Mouse (Mus musculus) hindbrain, embryonic 14.5 days (tissue): Measurements from ENCODE around the gene Etl4. TPM values are rescaled to one million over a fixed set of nuclear protein-coding genes. Genes with fewer than 3 reads are reported as not detected.
A peak's percentile ranks its signal among the peaks of the same experiment; 100 is the strongest.

Experiments used
- ATAC-seq: fragments of 200-750 bp; cut with Nextera tagmentation; 2 replicates; pipeline ENCODE4 v1.8.0; 2017; ENCODE audit warnings: moderate number of reproducible peaks, mild to moderate bottlenecking, moderate TSS enrichment, moderate library complexity; ENCODE audit not compliant: low FRiP score
- DNase-seq: peaks from one replicate; pipeline ENCODE4 v3.0.0-alpha.2; 2015; ENCODE audit warnings: low spot score
- H3K27ac ChIP-seq: fragments of 300-500 bp; sonication (generic); 2 replicates; pipeline ENCODE4 v1.5.1; 2014; ENCODE audit warnings: mild to moderate bottlenecking, moderate library complexity
- H3K27me3 ChIP-seq: fragments of 300-500 bp; sonication (generic); 2 replicates; pipeline ENCODE4 v1.6.1; 2014; ENCODE audit warnings: mild to moderate bottlenecking, low read length, mixed read lengths; ENCODE audit not compliant: control insufficient read depth, insufficient read depth
- H3K36me3 ChIP-seq: fragments of 300-500 bp; sonication (generic); replicated peaks from 2 replicates; pipeline ENCODE4 v1.6.1; 2014; ENCODE audit not compliant: control insufficient read depth, insufficient read depth
- H3K4me1 ChIP-seq: fragments of 300-500 bp; sonication (generic); replicated peaks from 2 replicates; pipeline ENCODE4 v1.6.1; 2014; ENCODE audit warnings: antibody characterized with exemption, low read length, mixed read lengths; ENCODE audit not compliant: control insufficient read depth, insufficient read depth
- H3K4me2 ChIP-seq: fragments of 300-500 bp; sonication (generic); replicated peaks from 2 replicates; pipeline ENCODE4 v1.6.1; 2014; ENCODE audit warnings: mild to moderate bottlenecking, moderate library complexity
- H3K4me3 ChIP-seq: fragments of 300-500 bp; sonication (generic); replicated peaks from 2 replicates; pipeline ENCODE4 v1.5.1; 2014; ENCODE audit warnings: mild to moderate bottlenecking, low read length
- H3K9ac ChIP-seq: fragments of 300-500 bp; sonication (generic); 2 replicates; pipeline ENCODE4 v1.6.1; 2014
- H3K9me3 ChIP-seq: fragments of 300-500 bp; sonication (generic); 2 replicates; pipeline ENCODE4 v1.6.1; 2016; ENCODE audit warnings: low read length; ENCODE audit not compliant: control insufficient read depth
- WGBS: fragments of 180-500 bp; shearing (Covaris S2); extraction: QIAGEN DNeasy Blood & Tissue Kit; methylation state at CpG from one replicate; pipeline ENCODE4 v1.1.7; 2014; 5-methylcytosine and 5-hydroxymethylcytosine counted together
- polyA plus RNA-seq: library from polyadenylated mRNA; unstranded; fragments of >200 nt; fragmentation: Nextera tagmentation; extraction: Ambion mirVana; gene quantifications from 2 replicates; pipeline ENCODE4 v1.2.1, GENCODE M21; 2014

Gene Etl4
- polyA plus RNA-seq, 1 experiment from 2014 or later: 5.9 TPM

DNA sequence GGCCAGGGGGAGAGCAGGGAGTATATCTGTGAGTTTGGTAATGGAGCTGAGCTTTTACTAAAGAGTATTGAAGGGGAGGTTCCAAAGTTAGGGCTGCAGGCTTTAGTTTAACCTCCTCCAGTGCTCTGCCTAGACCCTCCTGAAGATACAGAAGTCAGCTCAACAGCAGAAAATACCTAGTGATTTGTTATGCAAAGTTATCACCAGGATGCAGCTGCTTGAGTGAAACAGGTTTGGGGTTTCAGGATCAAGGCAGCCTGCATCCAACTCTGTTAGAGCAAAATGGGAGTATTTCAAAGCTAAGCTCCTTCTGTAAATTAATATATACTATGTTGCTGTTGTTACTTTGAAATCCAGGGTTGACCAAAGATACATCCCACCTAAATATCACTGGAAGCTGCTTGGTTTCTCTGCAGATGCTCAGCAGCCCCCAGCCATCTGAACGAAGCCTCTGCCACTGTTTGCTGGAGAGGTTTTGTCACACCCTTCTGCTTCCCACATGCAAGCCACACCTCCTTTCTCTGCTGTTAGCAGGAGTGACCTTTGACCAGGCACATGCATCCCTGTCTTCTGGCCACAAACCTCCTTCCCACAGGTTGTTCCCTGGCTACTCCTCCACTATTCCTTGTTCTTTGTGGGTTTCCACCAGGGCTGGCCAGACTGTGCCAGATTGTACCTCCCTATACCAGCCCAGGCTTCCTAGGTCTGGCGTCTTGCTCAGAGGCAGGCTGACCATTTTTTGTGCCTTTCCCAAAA, 814.6 kb downstream of the Etl4 start:
- Histone ChIP-seq H3K4me2 (no peak overlapping the region), H3K9me3 (no peaks in the 10 kb centered on the region), H3K36me3 (no peaks in the 10 kb centered on the region), H3K27me3 (no peaks in the 10 kb centered on the region), H3K27ac (no peak overlapping the region), H3K4me3 (no peak overlapping the region), H3K9ac (no peak overlapping the region), H3K4me1 (no peaks in the 10 kb centered on the region)
- WGBS: 32% methylated on average over 2 of the region's 2 CpGs
- ATAC-seq (no peak), DNase-seq (no peak)

DNA sequence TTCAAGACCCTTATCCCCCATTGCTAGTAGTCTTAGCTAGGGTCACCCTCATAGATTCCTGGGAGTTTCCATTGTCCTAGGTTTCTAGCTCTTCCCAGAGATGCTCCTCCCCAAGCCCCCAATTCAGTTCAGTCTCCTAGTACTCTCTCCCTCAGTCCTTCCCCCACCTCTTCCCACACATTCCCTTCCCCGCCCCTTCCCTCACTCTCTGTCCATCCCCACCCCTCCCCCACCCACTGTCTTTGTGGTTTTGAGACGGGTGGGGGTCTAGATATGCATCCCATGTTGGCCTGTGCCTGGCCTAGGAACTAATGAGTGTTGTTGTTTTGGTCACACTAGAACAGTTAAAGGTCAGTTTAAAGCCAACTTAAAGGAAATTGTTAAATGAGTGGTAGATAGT, 817.4 kb downstream of the Etl4 start:
- Histone ChIP-seq H3K27me3 (no peaks in the 10 kb centered on the region), H3K27ac (no peak overlapping the region), H3K9ac (no peak overlapping the region), H3K36me3 (no peaks in the 10 kb centered on the region), H3K4me1 (no peaks in the 10 kb centered on the region), H3K4me2 (no peak overlapping the region), H3K4me3 (no peak overlapping the region), H3K9me3 (no peaks in the 10 kb centered on the region)
- no peak for DNase-seq
- no peak for ATAC-seq
- 75% methylated on average over 2 of the region's 2 CpGs for WGBS

DNA sequence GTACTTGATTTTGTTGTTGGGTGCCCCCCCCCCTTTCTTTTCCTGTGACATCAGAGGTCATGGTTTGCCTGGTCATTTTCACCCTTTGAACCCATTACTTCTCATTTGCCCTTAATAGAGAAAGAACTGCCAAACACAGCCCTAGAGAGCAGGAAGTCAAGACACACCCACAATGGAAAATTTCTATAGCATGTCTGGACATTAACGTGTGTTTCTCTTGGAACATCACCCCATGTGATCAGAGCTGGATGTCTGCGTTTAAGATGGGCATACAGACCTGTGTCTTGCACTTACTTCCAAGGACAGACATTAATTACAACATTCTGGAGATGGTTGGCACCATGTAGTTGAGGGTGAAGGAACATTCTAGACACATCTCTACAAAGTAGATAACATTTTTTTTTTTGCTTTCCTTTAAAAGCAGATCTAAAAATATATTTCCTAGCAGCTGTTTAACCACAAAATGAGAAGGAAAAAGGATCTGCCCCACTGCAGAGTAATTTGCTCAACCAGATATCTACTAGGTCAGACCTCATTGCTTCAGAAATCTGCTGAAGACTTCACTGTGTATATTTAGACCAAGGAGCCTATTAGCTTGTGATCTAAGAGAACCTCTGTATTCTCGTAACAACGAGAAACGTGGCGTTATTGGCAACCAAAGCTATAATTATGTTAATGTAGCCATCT, 818.3 kb downstream of the Etl4 start:
- no peak overlapping the region for H3K9ac ChIP-seq
- no peak overlapping the region for H3K4me2 ChIP-seq
- no peaks in the 10 kb centered on the region for H3K4me1 ChIP-seq
- WGBS: 87% methylated on average over 6 of the region's 6 CpGs
- H3K36me3 ChIP-seq: no peaks in the 10 kb centered on the region
- DNase-seq: no peak
- H3K4me3 ChIP-seq: no peak overlapping the region
- H3K9me3 ChIP-seq: no peaks in the 10 kb centered on the region
- H3K27ac ChIP-seq: no peak overlapping the region
- ATAC-seq: no peak
- H3K27me3 ChIP-seq: no peaks in the 10 kb centered on the region

DNA sequence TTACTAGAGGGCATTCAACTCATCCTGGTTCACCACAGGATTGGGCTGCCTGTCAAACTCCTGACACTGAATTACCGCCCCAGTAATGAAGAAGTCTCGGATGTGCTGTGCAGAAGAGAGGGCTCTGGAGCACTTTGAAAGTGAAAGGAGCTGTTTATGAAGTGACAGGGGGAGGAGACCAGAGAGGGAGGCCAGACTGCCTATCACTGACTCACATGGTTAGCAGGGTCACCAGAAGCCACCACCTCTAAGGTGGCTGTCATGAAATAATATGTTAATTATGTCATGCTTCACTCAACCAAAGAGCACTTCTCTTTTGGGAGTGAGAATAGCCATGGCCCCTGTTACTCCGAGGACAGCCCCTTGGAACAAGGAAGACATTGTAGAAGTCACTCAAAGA, 825.9 kb downstream of the Etl4 start:
- ATAC-seq: no peak
- no peak for DNase-seq
- Histone ChIP-seq H3K9me3 (no peaks in the 10 kb centered on the region), H3K36me3 (no peaks in the 10 kb centered on the region), H3K4me3 (no peak overlapping the region), H3K9ac (no peak overlapping the region), H3K27ac (no peak overlapping the region), H3K4me2 (no peak overlapping the region), H3K27me3 (no peaks in the 10 kb centered on the region), H3K4me1 (no peaks in the 10 kb centered on the region)
- WGBS: 37% methylated on average over 3 of the region's 3 CpGs

GRCm38 (mm10) chr2:20736324-20737015, 826.9 kb downstream of the Etl4 start:
- 84% methylated on average over 7 of the region's 7 CpGs for WGBS
- no peak for DNase-seq
- Histone ChIP-seq H3K4me3 (no peak overlapping the region), H3K27ac (no peak overlapping the region), H3K9ac (no peak overlapping the region), H3K4me1 (no peaks in the 10 kb centered on the region), H3K27me3 (no peaks in the 10 kb centered on the region), H3K4me2 (no peak overlapping the region), H3K9me3 (no peaks in the 10 kb centered on the region), H3K36me3 (no peaks in the 10 kb centered on the region)
- no peak for ATAC-seq

DNA sequence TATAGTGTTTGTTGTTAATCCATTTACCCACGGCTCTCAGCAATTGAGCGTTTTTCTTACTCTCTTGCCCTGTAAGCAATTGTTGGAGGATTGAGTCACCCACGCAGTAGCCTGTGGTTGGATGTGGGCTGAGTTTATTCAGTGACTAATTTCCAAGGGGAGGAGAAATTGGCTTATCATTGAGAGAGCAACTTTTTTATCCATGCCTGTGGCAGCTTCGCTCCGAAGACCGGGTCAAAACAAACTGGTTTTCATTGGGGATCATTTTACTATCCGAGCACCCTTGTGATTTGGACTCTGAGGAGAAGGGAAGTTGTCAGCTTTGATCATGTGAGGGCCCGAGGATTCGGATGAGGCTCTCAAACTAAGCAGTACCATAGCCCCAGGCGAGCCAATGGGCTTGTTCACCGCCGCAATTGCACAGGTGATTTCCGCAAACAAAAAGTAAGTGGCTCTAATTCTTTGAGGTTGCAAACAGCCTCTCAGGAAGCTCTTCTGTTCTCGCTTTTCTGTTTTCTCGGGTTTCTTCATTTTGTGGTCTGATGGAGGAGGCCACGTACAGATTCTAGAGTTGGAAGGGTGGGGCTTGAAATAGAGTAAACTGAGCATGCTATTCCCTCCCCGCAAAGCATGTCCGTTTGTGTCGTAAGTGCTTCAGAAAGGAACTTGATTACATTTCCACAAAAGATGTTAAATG, 827.7 kb downstream of the Etl4 start:
- no peak for ATAC-seq
- H3K4me3 ChIP-seq: no peak overlapping the region
- no peak overlapping the region for H3K27ac ChIP-seq
- H3K36me3 ChIP-seq: no peaks in the 10 kb centered on the region
- H3K9ac ChIP-seq: no peak overlapping the region
- no peaks in the 10 kb centered on the region for H3K9me3 ChIP-seq
- no peaks in the 10 kb centered on the region for H3K27me3 ChIP-seq
- no peak for DNase-seq
- H3K4me1 ChIP-seq: no peaks in the 10 kb centered on the region
- H3K4me2 ChIP-seq: no peak overlapping the region
- 82% methylated on average over 19 of the region's 19 CpGs for WGBS

DNA sequence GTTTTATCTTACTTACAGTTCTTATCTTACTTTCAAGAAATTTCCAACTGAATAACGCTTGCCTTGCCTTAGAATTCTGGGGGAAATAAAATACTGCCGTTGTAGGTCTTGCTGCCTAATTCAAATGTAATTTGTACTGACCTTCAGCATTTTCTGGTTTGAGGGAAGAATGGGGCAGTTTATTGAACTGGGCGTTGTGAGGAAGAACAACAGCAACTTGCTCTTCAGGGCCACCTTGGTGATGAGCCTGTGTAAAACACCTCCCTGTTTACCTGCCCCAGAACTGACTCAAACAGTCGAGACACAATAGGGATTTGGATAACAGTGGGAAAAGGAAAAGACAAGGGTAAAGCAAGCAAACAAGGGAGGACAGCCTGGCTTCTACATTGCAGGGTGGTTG, 828.3 kb downstream of the Etl4 start:
- no peak for ATAC-seq
- H3K4me1 ChIP-seq: no peaks in the 10 kb centered on the region
- no peaks in the 10 kb centered on the region for H3K9me3 ChIP-seq
- H3K4me2 ChIP-seq: no peak overlapping the region
- DNase-seq: no peak
- no peak overlapping the region for H3K9ac ChIP-seq
- H3K4me3 ChIP-seq: no peak overlapping the region
- H3K36me3 ChIP-seq: no peaks in the 10 kb centered on the region
- no peak overlapping the region for H3K27ac ChIP-seq
- no peaks in the 10 kb centered on the region for H3K27me3 ChIP-seq
- WGBS: 78% methylated on average over 4 of the region's 4 CpGs

GRCm38 (mm10) chr2:20747723-20748122, 838.1 kb downstream of the Etl4 start:
- Histone ChIP-seq H3K9me3 (no peaks in the 10 kb centered on the region), H3K27ac (no peak overlapping the region), H3K4me1 (no peaks in the 10 kb centered on the region), H3K27me3 (no peaks in the 10 kb centered on the region), H3K4me2 (no peak overlapping the region), H3K9ac (no peak overlapping the region), H3K4me3 (no peak overlapping the region), H3K36me3 (no peaks in the 10 kb centered on the region)
- DNase-seq (no peak), ATAC-seq (peak; percentile 37; the same call in 1 of the 2 replicates)
- 37% methylated on average over 1 of the region's 1 CpGs for WGBS

DNA sequence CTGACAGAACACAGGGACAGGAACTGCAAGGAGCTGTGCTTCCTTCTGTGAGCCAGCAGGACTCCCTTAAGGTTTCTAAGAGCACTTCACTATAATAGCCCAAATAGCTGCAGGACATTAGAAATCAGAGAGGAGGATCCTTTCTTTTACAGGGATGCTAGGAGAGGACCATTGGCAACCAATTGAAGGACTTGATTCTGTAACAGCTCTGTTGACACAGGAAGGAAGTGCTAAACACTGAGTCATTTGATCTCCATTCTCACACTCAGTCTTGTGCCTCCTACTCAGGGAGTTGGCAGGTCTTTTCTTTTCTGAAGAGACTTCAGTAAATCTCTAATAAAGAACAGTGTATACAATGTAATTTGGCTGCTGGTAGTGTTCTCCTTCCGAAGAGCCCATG, 838.9 kb downstream of the Etl4 start:
- 38% methylated on average over 1 of the region's 1 CpGs for WGBS
- Histone ChIP-seq H3K4me1 (no peaks in the 10 kb centered on the region), H3K9me3 (no peaks in the 10 kb centered on the region), H3K4me2 (no peak overlapping the region), H3K36me3 (no peaks in the 10 kb centered on the region), H3K9ac (no peak overlapping the region), H3K4me3 (no peak overlapping the region), H3K27me3 (no peaks in the 10 kb centered on the region), H3K27ac (no peak overlapping the region)
- ATAC-seq: no peak
- no peak for DNase-seq
